Mouse (Mus musculus): ENCODE data around the gene Dnajb2. TPM values are rescaled to one million over a fixed set of nuclear protein-coding genes. Genes with fewer than 3 reads are reported as not detected.

Gene Dnajb2
- total RNA-seq, 2 experiments from 2014 or later: 76.5 to 80.2 TPM

DNA sequence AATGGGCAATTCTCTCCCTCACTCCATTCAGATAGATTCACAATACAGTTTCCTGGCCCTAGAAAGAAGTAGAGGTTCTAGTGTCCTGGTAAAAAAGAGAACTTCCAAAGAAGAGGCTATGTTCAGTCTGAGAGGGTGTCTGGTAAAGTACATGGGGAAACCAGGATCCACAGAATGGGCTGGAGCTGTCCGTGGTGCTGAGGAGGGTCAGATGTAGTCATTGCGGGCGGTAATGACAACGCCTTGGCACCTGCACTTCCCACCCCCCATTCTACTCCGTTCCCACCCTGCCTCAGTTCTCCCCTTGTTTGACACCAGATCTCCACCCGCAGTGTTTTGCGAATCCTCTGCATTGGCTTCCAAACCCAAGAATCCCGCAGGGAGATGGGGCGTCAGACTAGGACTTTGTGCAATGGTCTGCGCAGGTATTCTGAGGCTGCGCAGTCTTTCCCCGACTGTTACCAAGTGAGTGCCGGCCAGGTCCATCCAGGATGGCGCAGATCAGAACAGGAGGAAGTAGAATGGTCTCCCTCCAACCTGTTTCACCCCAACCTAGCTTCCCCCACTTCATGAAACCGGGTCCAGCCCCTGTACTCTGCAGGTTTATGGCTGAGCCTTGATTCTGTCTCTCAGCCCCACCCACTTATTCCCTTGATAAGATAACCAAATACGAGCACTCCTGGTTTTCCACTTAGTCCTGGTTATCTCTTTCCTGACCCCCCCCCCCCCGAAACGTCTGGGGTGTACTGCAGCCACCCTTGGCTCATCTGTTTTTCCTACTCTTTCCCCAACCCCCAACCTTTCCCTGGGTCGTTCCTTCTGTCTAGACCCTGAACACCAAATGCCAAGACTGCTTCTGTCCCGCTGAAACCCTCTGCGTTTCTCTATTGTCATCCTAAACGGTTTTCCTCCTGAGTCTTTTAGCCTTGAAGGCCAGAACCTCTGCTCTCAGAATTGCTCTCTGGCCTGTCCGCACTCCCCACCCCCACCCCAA lies 41.3 kb downstream of the Dnajb2 start:
- intact Hi-C loops (cut with DNase I): no loop called here
- DNase-seq (ENCODE audit: low spot score in 2 of 2): no peak

DNA sequence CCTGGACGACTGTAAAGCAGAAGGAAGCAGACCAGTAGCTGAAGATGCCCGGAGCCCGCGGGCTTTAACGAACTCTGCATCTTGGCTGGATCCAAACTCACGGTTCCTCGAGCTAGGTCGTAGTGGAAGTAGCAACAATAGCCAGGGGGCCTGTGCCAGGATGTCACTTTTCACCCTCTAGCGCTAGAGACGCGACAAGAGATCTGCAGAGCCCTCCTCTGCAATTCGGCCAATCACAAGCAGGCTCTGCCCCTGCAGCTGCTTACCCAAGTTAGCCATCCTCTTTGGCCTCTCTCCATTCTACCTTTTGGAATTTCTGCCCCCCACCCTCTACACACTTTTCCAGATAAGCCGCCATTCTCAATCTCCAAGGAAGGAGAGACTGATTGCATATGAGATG lies 42.0 kb downstream of the Dnajb2 start, which contains the start of gene Resp18:
Resp18 (minus strand) TSS at position 188 of the 400 bp plus-strand sequence.
- intact Hi-C loops (cut with DNase I): no loop called here
- DNase-seq (ENCODE audit: low spot score in 2 of 2): no peak

DNA sequence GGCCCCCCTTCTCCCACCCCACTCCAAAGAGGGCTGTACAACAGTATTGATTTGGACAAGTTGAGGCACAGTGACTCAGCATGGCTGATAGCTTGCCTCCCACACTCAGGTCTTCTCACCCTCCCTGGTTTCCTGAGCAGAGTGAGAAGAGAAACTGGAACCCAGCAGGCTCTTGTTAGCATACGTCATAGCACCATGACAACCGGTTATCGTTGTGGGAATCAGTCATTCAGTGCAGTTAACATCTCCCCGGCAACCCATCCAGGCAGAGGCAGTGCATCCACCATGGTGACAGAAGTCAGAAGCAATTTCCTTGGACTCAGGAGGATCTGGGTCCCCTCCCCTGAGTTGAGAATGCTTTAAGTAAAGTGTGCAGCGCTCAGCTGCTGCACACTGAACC lies 46.8 kb downstream of the Dnajb2 start:
- intact Hi-C loops (cut with DNase I): no loop called here
- DNase-seq (ENCODE audit: low spot score in 2 of 2): peak; percentile 62 to 69

DNA sequence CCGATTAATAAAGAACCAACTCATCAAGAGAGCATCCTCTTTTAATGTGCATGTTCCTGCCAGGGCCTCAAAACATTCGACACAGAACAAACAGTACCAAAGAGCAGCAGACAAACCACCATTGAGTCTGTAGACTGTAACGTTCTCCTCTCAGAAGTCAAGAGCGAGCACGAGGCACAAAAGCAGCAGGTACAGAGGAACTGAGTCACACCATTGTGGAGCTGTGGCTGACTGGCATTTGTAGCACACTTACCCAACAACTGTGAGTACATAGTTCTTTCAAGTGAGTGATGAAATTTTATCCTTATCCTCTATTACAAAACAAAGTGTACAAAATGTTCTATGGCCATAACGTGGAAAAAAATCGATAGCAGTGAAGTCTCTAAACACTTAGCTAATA lies 48.7 kb downstream of the Dnajb2 start:
- DNase-seq (ENCODE audit: low spot score in 2 of 2): no peak
- intact Hi-C loops (cut with DNase I): no loop called here

DNA sequence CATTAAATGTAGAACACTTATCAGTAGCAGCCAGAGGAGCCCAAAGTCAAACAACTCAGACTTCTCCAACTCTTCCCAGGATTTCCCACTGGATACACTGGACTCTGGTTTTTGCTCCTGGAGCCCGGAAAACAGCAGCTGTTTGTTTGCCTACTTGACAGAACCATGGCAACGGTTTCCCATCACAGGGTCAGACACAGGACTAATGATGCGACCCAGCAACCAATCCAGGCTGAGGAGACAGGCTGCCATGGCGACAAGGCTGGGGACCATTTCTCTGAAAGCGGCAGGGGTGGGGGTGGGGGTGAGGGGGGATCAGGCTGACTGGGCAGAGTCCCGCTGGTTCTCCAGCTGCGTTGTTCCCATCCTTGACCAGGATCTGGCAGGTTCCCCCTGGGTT lies 53.2 kb downstream of the Dnajb2 start:
- intact Hi-C loops (cut with DNase I): no loop called here
- peak; percentile 52 to 74 for DNase-seq (ENCODE audit: low spot score in 2 of 2)

DNA sequence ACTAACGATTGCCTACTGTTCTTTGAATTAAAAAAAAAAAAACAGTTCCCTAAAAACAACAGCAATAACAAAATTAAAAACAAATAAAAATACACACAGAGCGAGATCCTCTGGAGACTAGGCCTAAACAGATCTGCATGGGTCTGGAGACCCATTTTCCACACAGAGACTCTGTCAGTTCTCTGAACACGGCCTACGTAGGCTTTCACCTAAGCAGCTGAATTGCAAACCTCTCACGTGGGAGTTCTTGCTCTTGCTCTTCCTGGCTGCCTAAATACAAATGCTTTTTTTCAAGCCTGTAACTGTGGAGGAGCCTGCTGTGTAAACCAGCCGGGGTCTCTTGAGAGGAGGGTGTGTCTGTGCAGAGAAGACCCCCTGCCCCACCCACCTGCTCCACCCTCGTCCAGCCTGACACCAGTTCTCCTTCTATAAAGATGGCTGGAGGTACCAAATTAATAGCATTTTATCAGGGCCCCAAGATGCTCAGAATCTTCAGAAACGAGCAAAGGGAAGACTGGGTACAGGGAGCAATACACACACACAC lies 53.8 kb downstream of the Dnajb2 start:
- peak in 1 of 2 experiments; percentile 48 for DNase-seq (ENCODE audit: low spot score in 2 of 2)
- intact Hi-C loops (cut with DNase I): loop anchor here (5.0 to 10.0 kb wide), 2 partner anchors 33 to 65 kb away; no protein-coding TSS in a partner anchor

DNA sequence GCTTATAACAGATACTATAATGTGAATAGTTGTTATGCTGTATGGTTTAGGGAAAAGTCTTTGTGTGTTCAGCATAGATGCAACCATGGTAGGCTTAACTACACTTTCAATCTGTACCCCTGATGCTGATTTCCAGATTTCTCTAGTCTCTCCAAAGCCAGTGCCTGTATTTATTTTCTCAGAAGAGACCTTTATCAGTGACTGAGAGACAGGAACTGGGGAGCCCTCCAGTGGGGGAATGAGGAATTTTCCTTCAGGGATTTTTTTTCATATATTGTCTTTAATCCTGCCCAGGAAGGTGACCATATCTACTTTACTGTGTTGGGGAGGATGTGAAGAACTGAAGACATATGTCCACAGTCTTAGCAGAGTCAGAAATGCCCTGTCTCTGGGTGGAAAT lies 54.4 kb downstream of the Dnajb2 start:
- peak; percentile 80 to 90 for DNase-seq (ENCODE audit: low spot score in 2 of 2)
- intact Hi-C loops (cut with DNase I): loop anchor here (5.0 to 10.0 kb wide), 2 partner anchors 33 to 66 kb away; no protein-coding TSS in a partner anchor

DNA sequence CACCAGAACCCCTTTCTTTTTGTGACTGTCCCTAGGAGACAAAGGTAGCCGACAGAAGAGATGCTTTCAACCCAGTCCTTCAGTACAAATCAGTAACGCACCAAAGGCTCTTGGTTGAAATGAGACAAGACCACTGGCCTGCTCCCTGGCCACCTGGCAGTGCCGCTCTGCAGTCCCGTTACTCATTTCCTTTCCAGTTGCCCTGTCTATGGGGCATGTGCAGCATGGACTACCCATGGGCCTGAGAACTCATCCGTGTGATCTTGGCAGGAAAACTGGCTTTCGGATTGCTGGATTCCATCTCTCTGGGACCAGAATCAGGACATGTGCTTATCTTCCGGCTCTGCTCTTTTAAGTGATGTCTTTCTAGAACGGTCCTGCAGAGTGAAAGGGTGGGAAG lies 55.1 kb downstream of the Dnajb2 start:
- intact Hi-C loops (cut with DNase I): loop anchor here (5.0 to 10.0 kb wide), 2 partner anchors 34 to 67 kb away; no protein-coding TSS in a partner anchor
- no peak for DNase-seq (ENCODE audit: low spot score in 2 of 2)

DNA sequence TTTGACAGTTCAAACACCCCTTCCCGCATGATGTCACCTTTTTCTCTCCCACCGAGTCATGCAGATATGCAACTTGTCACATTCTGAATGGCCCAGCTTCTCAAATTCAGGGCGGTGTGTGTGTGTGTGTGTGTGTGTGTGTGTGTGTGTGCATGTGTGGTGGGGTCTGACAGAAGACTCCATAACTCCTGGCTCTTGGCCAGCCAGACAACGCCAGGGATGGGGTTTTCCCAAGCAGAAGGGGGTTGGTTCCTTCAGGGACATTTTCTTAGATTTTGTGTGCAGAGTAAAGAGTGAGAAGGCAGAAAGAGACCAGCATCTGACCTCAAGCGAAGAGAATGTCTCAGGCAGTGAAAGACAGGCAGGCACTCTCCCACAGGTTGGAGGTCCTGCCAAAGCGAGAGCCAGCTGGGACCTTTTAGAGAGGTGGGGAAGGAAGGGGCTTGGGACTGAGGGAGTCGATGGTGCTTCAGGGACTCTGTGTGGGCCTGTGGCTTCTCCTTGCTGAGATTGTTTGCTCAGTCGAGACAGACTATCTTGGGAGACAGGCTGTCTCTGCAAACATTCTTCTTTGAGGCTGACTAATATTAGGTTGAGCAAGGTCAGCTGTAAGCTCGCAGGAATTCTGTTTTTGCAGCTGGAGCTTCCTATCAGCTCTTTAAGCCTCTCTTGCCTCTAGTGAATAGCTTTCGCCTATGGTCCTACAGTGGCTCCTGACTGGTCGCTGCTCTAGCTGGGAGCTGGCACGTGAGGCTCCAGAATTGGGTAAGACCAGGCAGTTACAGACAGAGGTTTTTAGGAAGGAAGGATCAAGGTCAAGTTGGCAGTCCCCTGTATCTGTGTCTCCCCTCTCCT lies 56.5 kb downstream of the Dnajb2 start:
- intact Hi-C loops (cut with DNase I): loop anchor here (5.0 to 10.0 kb wide), 2 partner anchors 35 to 68 kb away; no protein-coding TSS in a partner anchor
- no peak for DNase-seq (ENCODE audit: low spot score in 2 of 2)

DNA sequence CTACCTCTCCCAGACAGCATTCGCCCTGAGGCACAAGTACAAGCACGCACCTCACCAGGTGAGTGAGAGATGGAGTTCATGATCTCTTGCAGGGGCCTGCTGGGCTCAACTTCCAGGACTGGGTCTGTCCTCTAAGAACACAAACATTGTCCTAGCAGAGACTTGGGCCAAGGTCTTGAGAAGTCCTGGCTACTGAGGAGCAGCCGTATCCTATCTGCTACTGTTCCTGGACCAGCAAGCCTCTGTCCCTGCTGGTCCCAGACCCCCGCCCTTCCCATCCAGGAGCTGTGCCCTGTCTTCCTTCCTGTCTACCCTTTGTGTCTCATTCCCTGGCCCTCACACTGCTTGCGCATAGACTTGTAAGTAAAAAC lies 57.1 kb downstream of the Dnajb2 start:
- intact Hi-C loops (cut with DNase I): loop anchor here (5.0 to 10.0 kb wide), 2 partner anchors 36 to 69 kb away; no protein-coding TSS in a partner anchor

DNA sequence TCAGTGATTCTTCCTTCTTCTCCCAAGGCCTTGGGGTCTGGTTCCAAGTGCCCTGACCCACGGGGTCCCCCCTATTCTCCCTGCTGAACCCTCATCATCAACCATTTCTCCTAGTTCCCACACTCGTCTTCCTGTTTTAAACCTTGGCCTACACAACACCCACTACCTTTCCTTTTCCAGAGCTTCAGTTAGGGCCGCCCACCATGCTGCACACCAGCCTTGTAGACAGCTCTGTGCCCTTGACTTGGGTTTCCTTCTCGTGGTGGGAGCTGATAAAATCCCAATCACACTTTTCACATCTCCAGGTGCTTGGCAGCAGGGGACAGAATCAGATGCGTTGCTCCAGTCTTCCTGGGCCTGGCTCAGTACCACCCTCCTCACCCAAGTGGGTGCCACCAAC lies 58.1 kb downstream of the Dnajb2 start:
- no peak for DNase-seq (ENCODE audit: low spot score in 2 of 2)
- intact Hi-C loops (cut with DNase I): loop anchor here (5.0 to 10.0 kb wide), 2 partner anchors 37 to 69 kb away; no protein-coding TSS in a partner anchor

More for the DNA sequence above, 57.1 kb downstream of the Dnajb2 start:
- DNase-seq (ENCODE audit: low spot score in 2 of 2): no peak

Small RNA genes lying within 50 kb of the gene (microRNA-seq; reads per million reads assigned to microRNA genes)
- gene Gm27943: 0 reads per million in 2 experiments

Other genes with a start within 250 kb of the Dnajb2 start
- 1 to 10 TPM; 1.6 to 2.6 TPM for gene Nhej1, start 111.2 kb upstream of the Dnajb2 start, total RNA-seq (2021)
- under 1 TPM; 0.22 to 0.25 TPM for gene Slc23a3, start 102.5 kb upstream of the Dnajb2 start, total RNA-seq (2021)
- gene Cnppd1, start 93.7 kb upstream of the Dnajb2 start, total RNA-seq (2021): 10 to 100 TPM; 31.4 to 32.2 TPM
- gene Retreg2, start 93.6 kb upstream of the Dnajb2 start, total RNA-seq (2021): 100 to 1,000 TPM; 159 to 162 TPM
- 10 to 100 TPM; 21.4 to 22.8 TPM for gene Zfand2b, start 67.8 kb upstream of the Dnajb2 start, total RNA-seq (2021)
- gene Abcb6, start 56.0 kb upstream of the Dnajb2 start, total RNA-seq (2021): 10 to 100 TPM; 38.1 to 39.3 TPM
- gene Ankzf1, start 44.3 kb upstream of the Dnajb2 start, total RNA-seq (2021): 10 to 100 TPM; 19.7 TPM
- gene Atg9a, start 44.2 kb upstream of the Dnajb2 start, total RNA-seq (2021): 100 to 1,000 TPM; 130 to 133 TPM
- 10 to 100 TPM; 16.3 to 18.3 TPM for gene Glb1l, start 25.6 kb upstream of the Dnajb2 start, total RNA-seq (2021)
- gene Stk16, start 25.6 kb upstream of the Dnajb2 start, total RNA-seq (2021): 10 to 100 TPM; 85.6 to 92.2 TPM
- gene Tuba4a, start 16.5 kb upstream of the Dnajb2 start, total RNA-seq (2021): 100 to 1,000 TPM; 658 to 691 TPM
- gene A630095N17Rik, start 4.3 kb upstream of the Dnajb2 start, total RNA-seq (2021): not detected
- gene Ptprn, start 28.1 kb downstream of the Dnajb2 start, total RNA-seq (2021): 100 to 1,000 TPM; 376 to 396 TPM
- gene Resp18, start 42.0 kb downstream of the Dnajb2 start, total RNA-seq (2021): 10 to 100 TPM; 69.0 to 98.8 TPM
- 10 to 100 TPM; 60.1 to 60.8 TPM for gene Dnpep, start 81.6 kb downstream of the Dnajb2 start, total RNA-seq (2021)
- 1 to 10 TPM; 1.5 to 2.6 TPM for gene Des, start 123.9 kb downstream of the Dnajb2 start, total RNA-seq (2021)
- 100 to 1,000 TPM; 199 to 210 TPM for gene Speg, start 138.9 kb downstream of the Dnajb2 start, total RNA-seq (2021)
- gene Gmppa, start 199.5 kb downstream of the Dnajb2 start, total RNA-seq (2021): 10 to 100 TPM; 54.2 to 61.2 TPM
- 10 to 100 TPM; 14.9 to 17.7 TPM for gene Asic4, start 214.0 kb downstream of the Dnajb2 start, total RNA-seq (2021)
- gene Chpf, start 242.9 kb downstream of the Dnajb2 start, total RNA-seq (2021): 10 to 100 TPM; 77.0 to 79.3 TPM
- 10 to 100 TPM; 76.1 to 77.3 TPM for gene Tmem198, start 243.1 kb downstream of the Dnajb2 start, total RNA-seq (2021)

Data from left cerebral cortex, postnatal 14 days (tissue).